Mouse (Mus musculus): Measurements from ENCODE around the gene Grid1. TPM values are rescaled to one million over a fixed set of nuclear protein-coding genes. Genes with fewer than 3 reads are reported as not detected.

The Grid1 gene
- total RNA-seq, 2 experiments from 2014 or later = 0.80 to 1.1 TPM

GRCm38 (mm10) chr14:34829831-34830230 lies 9.9 kb downstream of the Grid1 start:
- DNase-seq (ENCODE audit: low spot score in 2 of 2) = no peak

- DNase-seq (ENCODE audit: low spot score in 2 of 2) = no peak
Observed at GRCm38 (mm10) chr14:34837145-34837544, 17.2 kb downstream of the Grid1 start.

GRCm38 (mm10) chr14:34838999-34839398 lies 19.1 kb downstream of the Grid1 start:
- no peak for DNase-seq (ENCODE audit: low spot score in 2 of 2)

GRCm38 (mm10) chr14:34839898-34840297 lies 20.0 kb downstream of the Grid1 start:
- no peak for DNase-seq (ENCODE audit: low spot score in 2 of 2)

GRCm38 (mm10) chr14:34843579-34843978 lies 23.7 kb downstream of the Grid1 start:
- no peak for DNase-seq (ENCODE audit: low spot score in 2 of 2)

GRCm38 (mm10) chr14:34844166-34844565 lies 24.3 kb downstream of the Grid1 start:
- DNase-seq (ENCODE audit: low spot score in 2 of 2) = no peak

- DNase-seq (ENCODE audit: low spot score in 2 of 2) = no peak
Observed at GRCm38 (mm10) chr14:34846799-34847198, 26.9 kb downstream of the Grid1 start.

DNA sequence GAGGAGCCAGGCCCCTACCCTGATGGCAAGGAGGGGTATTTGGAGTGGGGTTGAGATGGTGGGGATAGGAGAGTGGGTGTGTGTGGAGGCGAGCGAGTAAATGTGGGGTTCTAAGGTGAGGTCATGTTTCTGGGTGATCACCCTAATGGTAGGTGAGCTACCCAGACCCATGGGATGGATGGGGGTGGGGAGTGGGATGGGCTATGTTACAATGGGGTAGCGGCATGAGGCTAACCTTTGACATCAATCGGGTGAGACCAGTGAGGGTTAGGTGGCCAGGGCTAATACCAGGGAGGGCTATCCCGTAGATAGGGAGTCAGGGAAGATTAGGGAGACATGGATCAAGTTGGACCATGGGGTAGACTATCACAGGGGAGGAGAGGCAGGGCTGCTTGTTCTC lies 27.7 kb downstream of the Grid1 start:
- DNase-seq (ENCODE audit: low spot score in 2 of 2) = no peak

DNA sequence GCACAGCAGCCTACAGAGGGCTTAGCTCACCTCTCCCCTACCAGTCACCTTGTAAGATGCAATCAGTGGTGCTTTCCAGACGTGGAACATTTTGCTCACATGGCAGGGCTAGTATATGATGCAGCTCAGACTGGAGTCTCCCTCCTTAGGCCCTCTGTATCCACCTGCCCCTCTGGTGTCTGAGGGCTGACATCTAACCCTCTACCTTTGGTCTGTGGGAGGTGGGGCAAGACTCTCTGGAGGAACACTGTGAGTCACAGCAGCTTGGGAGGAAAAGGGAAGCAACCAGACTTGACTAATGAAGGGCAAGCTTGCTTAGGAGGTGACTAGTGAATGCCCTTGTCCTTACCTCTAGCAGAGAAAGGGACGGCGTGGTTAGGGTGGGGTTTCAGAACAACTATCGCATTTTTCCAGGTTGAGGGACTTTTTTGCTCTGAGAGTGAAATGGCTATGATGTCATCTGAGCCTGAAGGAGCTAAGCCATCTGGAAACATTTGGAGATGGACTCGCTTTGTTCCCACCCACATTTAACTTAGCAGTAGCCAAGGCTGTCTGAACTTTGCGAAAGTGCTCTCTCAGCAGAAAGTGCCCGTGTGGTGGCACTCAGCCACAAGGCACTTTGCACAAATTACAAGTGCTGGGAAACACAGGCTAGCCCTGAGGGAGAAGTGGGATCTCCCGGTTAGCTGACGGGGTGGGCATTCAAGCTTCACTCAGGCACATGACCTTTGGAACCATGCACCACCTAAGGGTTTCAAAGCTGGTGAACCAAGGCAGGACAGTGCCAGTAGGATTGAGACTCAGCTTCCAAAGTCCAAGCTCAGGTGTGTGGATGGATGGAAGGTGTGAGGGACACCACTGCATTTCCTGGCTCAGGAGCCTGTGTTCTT lies 41.2 kb downstream of the Grid1 start:
- no peak for DNase-seq (ENCODE audit: low spot score in 2 of 2)

- peak; percentile 30 to 33 for DNase-seq (ENCODE audit: low spot score in 2 of 2)
Observed at GRCm38 (mm10) chr14:34867266-34867665, 47.4 kb downstream of the Grid1 start.

DNA sequence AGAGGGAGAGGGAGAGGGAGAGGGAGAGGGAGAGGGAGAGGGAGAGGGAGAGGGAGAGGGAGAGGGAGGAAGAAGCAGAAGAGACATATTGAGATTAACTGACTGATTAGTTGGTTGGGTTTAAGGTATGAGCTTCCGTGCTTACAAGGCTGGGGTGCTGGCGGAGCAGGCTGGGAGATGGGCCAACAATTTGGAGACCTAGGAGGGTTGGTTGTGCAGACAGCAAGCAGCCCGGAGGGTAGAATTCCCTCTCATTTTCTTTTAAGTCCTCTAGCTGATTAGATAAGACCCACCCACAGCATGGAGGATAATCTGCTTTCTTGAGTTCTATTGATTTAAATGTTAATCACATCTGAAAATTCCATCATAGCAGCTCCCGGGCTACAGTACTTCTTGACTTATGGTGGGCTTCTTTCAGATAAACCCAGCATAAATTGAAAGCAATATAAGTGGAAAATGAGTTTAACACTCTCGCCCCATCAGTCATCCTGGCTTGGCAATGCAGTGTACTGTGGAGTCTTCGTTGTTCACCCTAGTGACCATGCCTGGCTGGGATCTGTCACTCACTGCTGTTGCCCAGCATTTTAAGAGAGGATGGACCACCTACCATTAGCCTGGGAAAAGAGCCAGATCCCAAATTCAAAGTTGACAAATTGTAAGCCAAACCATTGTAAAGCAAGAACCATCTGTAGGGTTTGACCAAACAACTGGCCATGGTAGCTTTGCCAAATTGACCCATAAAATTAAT lies 48.8 kb downstream of the Grid1 start:
- DNase-seq (ENCODE audit: low spot score in 2 of 2) = no peak

- DNase-seq (ENCODE audit: low spot score in 2 of 2) = no peak
Observed at GRCm38 (mm10) chr14:34879996-34880395, 60.1 kb downstream of the Grid1 start.

GRCm38 (mm10) chr14:34880431-34881421 lies 60.8 kb downstream of the Grid1 start:
- no peak for DNase-seq (ENCODE audit: low spot score in 2 of 2)

- DNase-seq (ENCODE audit: low spot score in 2 of 2) = no peak
Observed at GRCm38 (mm10) chr14:34884194-34884593, 64.3 kb downstream of the Grid1 start.

DNA sequence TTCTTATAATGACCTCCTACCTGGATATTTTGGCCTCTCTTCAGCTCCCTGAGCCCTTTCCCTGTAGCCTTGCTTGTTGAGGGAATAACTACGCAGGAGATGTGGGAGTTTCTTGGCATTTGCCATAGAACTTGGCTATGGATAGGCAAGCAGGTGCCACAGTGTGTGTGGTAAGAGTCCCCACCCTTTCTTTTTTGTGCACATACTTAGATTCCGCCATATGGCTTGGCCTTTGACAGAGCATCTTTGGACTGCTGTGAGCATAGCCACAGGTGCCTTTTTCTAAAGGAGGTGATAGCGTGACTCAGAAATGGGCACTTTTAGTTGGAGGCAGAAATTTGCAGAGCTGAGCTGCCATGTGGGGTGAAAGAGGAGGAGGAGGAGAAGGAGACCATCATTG lies 64.7 kb downstream of the Grid1 start:
- no peak for DNase-seq (ENCODE audit: low spot score in 2 of 2)

GRCm38 (mm10) chr14:34891769-34892532 lies 72.0 kb downstream of the Grid1 start:
- peak in 1 of 2 experiments; percentile 9 for DNase-seq (ENCODE audit: low spot score in 2 of 2)

GRCm38 (mm10) chr14:34896253-34896982 lies 76.5 kb downstream of the Grid1 start:
- no peak for DNase-seq (ENCODE audit: low spot score in 2 of 2)

DNA sequence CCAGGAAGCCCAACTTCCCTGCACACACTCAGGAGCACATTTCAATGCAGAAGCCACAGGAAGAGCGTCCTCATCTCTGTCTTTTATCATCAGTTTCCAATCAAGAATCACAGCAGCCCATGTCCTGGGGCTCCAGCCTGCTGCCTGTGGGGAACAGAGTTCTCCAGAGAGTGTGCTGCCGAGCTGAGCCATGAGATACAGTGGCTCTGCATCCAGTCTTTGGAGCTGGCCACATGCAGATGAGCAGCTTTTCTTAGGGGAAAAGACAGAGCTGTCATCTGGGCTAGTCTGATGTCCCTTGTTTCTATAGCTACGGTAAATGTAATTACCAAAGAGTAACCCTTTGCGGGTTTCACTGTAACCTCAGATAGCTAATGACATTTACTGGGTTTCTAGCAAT lies 83.9 kb downstream of the Grid1 start:
- DNase-seq (ENCODE audit: low spot score in 2 of 2) = no peak

GRCm38 (mm10) chr14:34905697-34906096 lies 85.8 kb downstream of the Grid1 start:
- no peak for DNase-seq (ENCODE audit: low spot score in 2 of 2)

GRCm38 (mm10) chr14:34908366-34908765 lies 88.5 kb downstream of the Grid1 start:
- DNase-seq (ENCODE audit: low spot score in 2 of 2) = no peak

Measured in adrenal gland, adult 18-20 months (tissue).